8 mouse cellular contexts compared by ENCODE assay signal in the genomic region with DNA sequence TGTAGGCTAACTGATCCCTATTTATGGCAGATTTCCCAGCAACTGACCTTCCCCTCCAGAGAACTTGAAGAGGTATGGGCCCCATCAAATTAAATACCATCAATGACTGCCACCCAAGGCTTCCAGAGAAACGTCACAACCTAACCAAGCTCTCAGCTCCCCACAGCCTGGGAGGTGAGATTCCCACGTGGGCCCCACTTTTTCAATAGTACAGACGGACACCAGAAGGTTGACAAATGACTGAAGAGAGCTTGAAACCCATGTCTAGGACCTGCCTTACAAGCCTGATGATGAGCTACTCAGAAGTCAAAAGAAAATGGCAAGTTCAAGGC. TPM values are rescaled to one million over a fixed set of nuclear protein-coding genes. Genes with fewer than 3 reads are reported as not detected.
DNase-seq lines count a peak whose midpoint lies in the region; ATAC-seq and TF ChIP-seq lines count a peak whose summit lies in the region.

No protein-coding gene starts in this region.

- no peaks in the 10 kb centered on the region for H3K27me3 ChIP-seq in C2C12 (ENCODE audit: control insufficient read depth, insufficient read depth, insufficient read length)
- H3K27me3 ChIP-seq in forebrain, postnatal 0 days (ENCODE audit: insufficient read depth, low read length), result no peaks in the 10 kb centered on the region
- H3K27me3 ChIP-seq in liver, embryonic 14.5 days (ENCODE audit: control insufficient read depth, insufficient read depth, low read length), result no peaks in the 10 kb centered on the region
- H3K27me3 ChIP-seq in cerebellum, adult 2 months (ENCODE audit: control insufficient read depth, insufficient read depth, low read length), result no peaks in the 10 kb centered on the region

- 27% methylated on average over 3 of the region's 3 CpGs for WGBS in forebrain, postnatal 0 days
- 33% methylated on average over 3 of the region's 3 CpGs for WGBS in liver, embryonic 14.5 days (ENCODE audit: insufficient replicate concordance)
- 36% methylated on average over 3 of the region's 3 CpGs for WGBS in cerebellum, adult 2 months

- no peak for TF ChIP-seq POLR2A in cerebellum, adult 2 months (IDR thresholded peaks at IDR 0.05; ENCODE audit: borderline replicate concordance, insufficient read depth, low read length)

- H3K4me3 ChIP-seq in C2C12 (ENCODE audit: insufficient read depth, poor library complexity, severe bottlenecking), result peak overlapping the region; percentile 97
- peak overlapping the region; percentile 96; the same call in 1 of the 2 replicates for H3K4me3 ChIP-seq in forebrain, postnatal 0 days (ENCODE audit: low read depth, low read length)
- H3K4me3 ChIP-seq in liver, embryonic 14.5 days (ENCODE audit: insufficient read depth in 1 of 2, low read depth in 2 of 2, low read length in 2 of 2), result peak overlapping the region; percentile 71 to 79; a peak in 3 of 4 replicates
- no peak overlapping the region for H3K4me3 ChIP-seq in cerebellum, adult 2 months (replicated peaks; ENCODE audit: insufficient read depth, low read depth, low read length)

- peaks cover 35% of the 10 kb centered on the region for H3K36me3 ChIP-seq in C2C12 (ENCODE audit: control insufficient read depth, insufficient read depth)
- peaks cover 29% of the 10 kb centered on the region for H3K36me3 ChIP-seq in forebrain, postnatal 0 days (ENCODE audit: insufficient read depth)
- H3K36me3 ChIP-seq in liver, embryonic 14.5 days (replicated peaks; ENCODE audit: control insufficient read depth, insufficient read depth, low read depth), result peaks cover 13% of the 10 kb centered on the region

- no peaks in the 10 kb centered on the region for H3K9me3 ChIP-seq in forebrain, postnatal 0 days (ENCODE audit: low read length)
- H3K9me3 ChIP-seq in liver, embryonic 14.5 days (ENCODE audit: control insufficient read depth, low read length), result no peaks in the 10 kb centered on the region

- peak; percentile 19 for DNase-seq in adrenal gland, postnatal 14 days
- no peak for DNase-seq in adrenal gland, adult 8-10 months
- DNase-seq in forebrain, postnatal 0 days, result no peak
- no peak for DNase-seq in liver, embryonic 14.5 days (ENCODE audit: low read depth in 3 of 3, low spot score in 3 of 3)
- no peak for DNase-seq in cerebellum, adult 2 months

- H3K9ac ChIP-seq in forebrain, postnatal 0 days, result no peak overlapping the region
- H3K9ac ChIP-seq in liver, embryonic 14.5 days (replicated peaks), result no peak overlapping the region

- H3K4me1 ChIP-seq in forebrain, postnatal 0 days (ENCODE audit: insufficient read depth), result peaks cover 21% of the 10 kb centered on the region
- peaks cover 3 to 17% of the 10 kb centered on the region in 2 experiments; a peak in 3 of 4 replicates for H3K4me1 ChIP-seq in liver, embryonic 14.5 days (replicated peaks; ENCODE audit: control insufficient read depth in 2 of 2, insufficient read depth in 2 of 2, low read length in 1 of 2)
- H3K4me1 ChIP-seq in cerebellum, adult 2 months (ENCODE audit: control insufficient read depth, insufficient read depth, low read length), result 0 out of 2 replicates have a peak, but pooled peaks cover 5% of the 10 kb centered on the region

- peaks cover 92% of the 10 kb centered on the region for H3K79me2 ChIP-seq in C2C12 (ENCODE audit: control insufficient read depth, insufficient read depth)

- H3K4me2 ChIP-seq in forebrain, postnatal 0 days (ENCODE audit: low read depth), result peak overlapping the region; percentile 62
- peak overlapping the region; percentile 79 for H3K4me2 ChIP-seq in liver, embryonic 14.5 days (ENCODE audit: low read depth)

- no peak for ATAC-seq in forebrain, postnatal 0 days
- ATAC-seq in liver, embryonic 14.5 days (ENCODE audit: insufficient read depth), result no peak
- no peak for ATAC-seq in monocyte, adult 5-6 weeks (replicated peaks; ENCODE audit: insufficient number of reproducible peaks, low FRiP score, low TSS enrichment, poor library complexity, severe bottlenecking)
- ATAC-seq in megakaryocyte, adult 5-6 weeks (ENCODE audit: poor library complexity, severe bottlenecking), result no peak

- H3ac ChIP-seq in C2C12 (ENCODE audit: control insufficient read depth, insufficient read length, low read depth), result peak overlapping the region; percentile 24

- no peak overlapping the region for H3K27ac ChIP-seq in forebrain, postnatal 0 days (ENCODE audit: low read depth, low read length)
- H3K27ac ChIP-seq in liver, embryonic 14.5 days, result peak overlapping the region; percentile 62
- H3K27ac ChIP-seq in cerebellum, adult 2 months (ENCODE audit: insufficient read depth, low read length), result no peak overlapping the region

- peaks cover 47% of the 10 kb centered on the region for H3K79me3 ChIP-seq in C2C12 (ENCODE audit: low read depth)

- no peak for TF ChIP-seq EP300 in liver, embryonic 14.5 days (IDR thresholded peaks at IDR 0.05; ENCODE audit: low read depth)

- no peak for TF ChIP-seq CTCF in C2C12 (IDR thresholded peaks at IDR 0.05; ENCODE audit: control insufficient read depth, insufficient read depth, insufficient read length)
- TF ChIP-seq CTCF in forebrain, postnatal 0 days (IDR thresholded peaks at IDR 0.05; ENCODE audit: low read depth), result no peak
- no peak for TF ChIP-seq CTCF in liver, embryonic 14.5 days (IDR thresholded peaks at IDR 0.05; ENCODE audit: low read depth)
- TF ChIP-seq CTCF in cerebellum, adult 2 months (IDR thresholded peaks at IDR 0.05; ENCODE audit: borderline replicate concordance, insufficient read depth, low read depth, low read length), result no peak

TF ChIP-seq in C2C12, 6 proteins besides CTCF, POLR2A, EP300 and RAD21 (continues in another document):
- TF ChIP-seq CEBPB (IDR thresholded peaks at IDR 0.05; ENCODE audit: low read depth), result no peak

RNA-seq across cellular contexts. Expression of gene Prmt1, which starts 1.6 kb away (rescaled TPM):
- 224 and 250 TPM in 2 replicates for total RNA-seq in adrenal gland, postnatal 14 days (2021)
- total RNA-seq in adrenal gland, adult 8-10 months (2022), result 100 to 1,000 TPM; 221 to 296 (median 243) TPM
- polyA plus RNA-seq in C2C12 (2012; fragmentation: generic; extraction: Trizol), result 978 TPM
- total RNA-seq in forebrain, postnatal 0 days (2014; rRNA removed), result 208 and 220 TPM in 2 replicates
- 598 and 639 TPM in 2 replicates for polyA plus RNA-seq in forebrain, postnatal 0 days (2015; fragmentation: Nextera tagmentation; extraction: Ambion mirVana)
- polyA plus RNA-seq in liver, embryonic 14.5 days (2012; rRNA removed), result 168 and 174 TPM in 2 replicates
- polyA plus RNA-seq in liver, embryonic 14.5 days (2014; fragmentation: Nextera tagmentation; extraction: Ambion mirVana), result 50.4 and 51.2 TPM in 2 replicates
- total RNA-seq in monocyte, adult 5-6 weeks (2017), result 57.2 to 80.2 TPM (median 58.1 TPM) in 3 replicates
- 225 and 227 TPM in 2 replicates for polyA plus RNA-seq in cerebellum, adult 2 months (2012; rRNA removed)
- total RNA-seq in megakaryocyte, adult 5-6 weeks (2015), result 48.4 and 55.7 TPM in 2 replicates
- 40.0 and 42.9 TPM in 2 replicates for total RNA-seq in megakaryocyte, adult 5-6 weeks (2017)

RNA-seq across cellular contexts. Expression of gene Cpt1c, which starts 10.1 kb away (rescaled TPM):
- 9.6 and 12.4 TPM in 2 replicates for total RNA-seq in adrenal gland, postnatal 14 days (2021)
- total RNA-seq in adrenal gland, adult 8-10 months (2022), result 10 to 100 TPM; 13.7 to 28.4 (median 20.4) TPM
- polyA plus RNA-seq in C2C12 (2012; fragmentation: generic; extraction: Trizol), result 5.5 TPM
- total RNA-seq in forebrain, postnatal 0 days (2014; rRNA removed), result 71.9 and 73.1 TPM in 2 replicates
- 34.3 and 49.6 TPM in 2 replicates for polyA plus RNA-seq in forebrain, postnatal 0 days (2015; fragmentation: Nextera tagmentation; extraction: Ambion mirVana)
- polyA plus RNA-seq in liver, embryonic 14.5 days (2012; rRNA removed), result 2.5 and 3.0 TPM in 2 replicates
- polyA plus RNA-seq in liver, embryonic 14.5 days (2014; fragmentation: Nextera tagmentation; extraction: Ambion mirVana), result 0.80 and 1.3 TPM in 2 replicates
- not detected in 3 replicates for total RNA-seq in monocyte, adult 5-6 weeks (2017)
- polyA plus RNA-seq in cerebellum, adult 2 months (2012; rRNA removed), result 129 and 137 TPM in 2 replicates
- not detected in 2 replicates for total RNA-seq in megakaryocyte, adult 5-6 weeks (2015)
- 0.12 TPM in 1 of 2 replicates, not detected in the other for total RNA-seq in megakaryocyte, adult 5-6 weeks (2017)

RNA-seq across cellular contexts. Expression of gene Irf3, which starts 12.6 kb away (rescaled TPM):
- total RNA-seq in adrenal gland, postnatal 14 days (2021), result 95.1 and 108 TPM in 2 replicates
- 100 to 1,000 TPM; 118 to 180 (median 144) TPM for total RNA-seq in adrenal gland, adult 8-10 months (2022)
- 43.7 TPM for polyA plus RNA-seq in C2C12 (2012; fragmentation: generic; extraction: Trizol)
- 39.3 and 39.7 TPM in 2 replicates for total RNA-seq in forebrain, postnatal 0 days (2014; rRNA removed)
- polyA plus RNA-seq in forebrain, postnatal 0 days (2015; fragmentation: Nextera tagmentation; extraction: Ambion mirVana), result 23.1 and 24.0 TPM in 2 replicates
- 40.3 and 41.0 TPM in 2 replicates for polyA plus RNA-seq in liver, embryonic 14.5 days (2012; rRNA removed)
- 28.0 and 32.1 TPM in 2 replicates for polyA plus RNA-seq in liver, embryonic 14.5 days (2014; fragmentation: Nextera tagmentation; extraction: Ambion mirVana)
- total RNA-seq in monocyte, adult 5-6 weeks (2017), result 83.1 to 122 TPM (median 104 TPM) in 3 replicates
- 126 and 130 TPM in 2 replicates for polyA plus RNA-seq in cerebellum, adult 2 months (2012; rRNA removed)
- 60.8 and 76.8 TPM in 2 replicates for total RNA-seq in megakaryocyte, adult 5-6 weeks (2015)
- 84.8 and 89.4 TPM in 2 replicates for total RNA-seq in megakaryocyte, adult 5-6 weeks (2017)

RNA-seq across cellular contexts. Expression of gene Bcl2l12, which starts 13.7 kb away (rescaled TPM):
- total RNA-seq in adrenal gland, postnatal 14 days (2021), result 16.1 and 16.6 TPM in 2 replicates
- total RNA-seq in adrenal gland, adult 8-10 months (2022), result 10 to 100 TPM; 15.9 to 34.1 (median 22.1) TPM
- 18.1 TPM for polyA plus RNA-seq in C2C12 (2012; fragmentation: generic; extraction: Trizol)
- 7.5 and 7.9 TPM in 2 replicates for total RNA-seq in forebrain, postnatal 0 days (2014; rRNA removed)
- 7.8 and 8.5 TPM in 2 replicates for polyA plus RNA-seq in forebrain, postnatal 0 days (2015; fragmentation: Nextera tagmentation; extraction: Ambion mirVana)
- 11.4 and 14.4 TPM in 2 replicates for polyA plus RNA-seq in liver, embryonic 14.5 days (2012; rRNA removed)
- polyA plus RNA-seq in liver, embryonic 14.5 days (2014; fragmentation: Nextera tagmentation; extraction: Ambion mirVana), result 11.7 and 11.9 TPM in 2 replicates
- 2.7 to 13.0 TPM (median 7.7 TPM) in 3 replicates for total RNA-seq in monocyte, adult 5-6 weeks (2017)
- polyA plus RNA-seq in cerebellum, adult 2 months (2012; rRNA removed), result 6.0 and 6.4 TPM in 2 replicates
- total RNA-seq in megakaryocyte, adult 5-6 weeks (2015), result 16.8 and 18.7 TPM in 2 replicates
- total RNA-seq in megakaryocyte, adult 5-6 weeks (2017), result 14.1 and 17.7 TPM in 2 replicates

RNA-seq across cellular contexts. Expression of gene Scaf1, which starts 31.4 kb away (rescaled TPM):
- 76.3 and 77.2 TPM in 2 replicates for total RNA-seq in adrenal gland, postnatal 14 days (2021)
- 100 to 1,000 TPM in 2 of 4 experiments, 10 to 100 TPM in 2; 88.5 to 120 (median 101) TPM for total RNA-seq in adrenal gland, adult 8-10 months (2022)
- polyA plus RNA-seq in C2C12 (2012; fragmentation: generic; extraction: Trizol), result 58.4 TPM
- 58.7 and 72.5 TPM in 2 replicates for total RNA-seq in forebrain, postnatal 0 days (2014; rRNA removed)
- polyA plus RNA-seq in forebrain, postnatal 0 days (2015; fragmentation: Nextera tagmentation; extraction: Ambion mirVana), result 43.4 and 50.0 TPM in 2 replicates
- polyA plus RNA-seq in liver, embryonic 14.5 days (2012; rRNA removed), result 16.2 and 16.9 TPM in 2 replicates
- polyA plus RNA-seq in liver, embryonic 14.5 days (2014; fragmentation: Nextera tagmentation; extraction: Ambion mirVana), result 11.0 and 14.5 TPM in 2 replicates
- 15.3 to 21.1 TPM (median 16.7 TPM) in 3 replicates for total RNA-seq in monocyte, adult 5-6 weeks (2017)
- 115 and 120 TPM in 2 replicates for polyA plus RNA-seq in cerebellum, adult 2 months (2012; rRNA removed)
- 22.2 and 23.0 TPM in 2 replicates for total RNA-seq in megakaryocyte, adult 5-6 weeks (2015)
- total RNA-seq in megakaryocyte, adult 5-6 weeks (2017), result 9.6 and 12.2 TPM in 2 replicates
